Mouse (Mus musculus) central nervous system, embryonic 18 days (tissue): ENCODE data around the gene Slco1a6. TPM values are rescaled to one million over a fixed set of nuclear protein-coding genes. Genes with fewer than 3 reads are reported as not detected.

Source experiments
- polyA plus RNA-seq: library from polyadenylated mRNA; depleted of rRNA; stranded (reverse); fragments of >200 nt; gene quantifications from 2 replicates; pipeline ENCODE4 v1.2.3, GENCODE M21; 2012; rRNA removed

The Slco1a6 gene
- 0.01 TPM in 1 of 2 replicates, not detected in the other for polyA plus RNA-seq

GRCm38 (mm10) chr6:142208421-142208820, at the start of gene Slco1a6:
Gene Slco1a6, minus strand, starts transcription at chr6:142208521.

Other genes starting within 250 kb of the Slco1a6 start
- gene Gm6614, start 197.1 kb downstream of the Slco1a6 start, polyA plus RNA-seq: 0.04 and 0.11 TPM in 2 replicates
- 0.17 and 0.51 TPM in 2 replicates for gene Iapp, start 89.9 kb upstream of the Slco1a6 start, polyA plus RNA-seq
- gene Slco1a5, start 114.5 kb upstream of the Slco1a6 start, polyA plus RNA-seq: 0.31 and 0.38 TPM in 2 replicates
- 13.0 and 13.5 TPM in 2 replicates for gene Pyroxd1, start 137.1 kb upstream of the Slco1a6 start, polyA plus RNA-seq
- 15.8 and 16.0 TPM in 2 replicates for gene Recql, start 178.6 kb upstream of the Slco1a6 start, polyA plus RNA-seq
- gene Golt1b, start 178.7 kb upstream of the Slco1a6 start, polyA plus RNA-seq: 26.2 and 26.6 TPM in 2 replicates
- 12.0 and 13.4 TPM in 2 replicates for gene Spx, start 204.9 kb upstream of the Slco1a6 start, polyA plus RNA-seq